Mouse (Mus musculus) forebrain, embryonic 10.5 days (tissue): ENCODE results near the gene Lag3. TPM values are rescaled to one million over a fixed set of nuclear protein-coding genes. Genes with fewer than 3 reads are reported as not detected.

Source experiments
- DNase-seq: peaks from one replicate; pipeline ENCODE4 v3.0.0-alpha.2; 2017; ENCODE audit warnings: low spot score; ENCODE audit errors: extremely low spot score
- H3K27ac ChIP-seq: fragments of 300-500 bp; sonication (generic); 2 replicates; pipeline ENCODE4 v1.5.1; 2016; ENCODE audit warnings: mild to moderate bottlenecking
- H3K27me3 ChIP-seq: fragments of 300-500 bp; sonication (generic); 2 replicates; pipeline ENCODE4 v1.6.1; 2016; ENCODE audit warnings: mild to moderate bottlenecking; ENCODE audit not compliant: poor library complexity, severe bottlenecking
- H3K36me3 ChIP-seq: fragments of 300-500 bp; sonication (generic); replicated peaks from 2 replicates; pipeline ENCODE4 v1.6.1; 2016; ENCODE audit warnings: mild to moderate bottlenecking, moderate library complexity
- H3K4me1 ChIP-seq: fragments of 300-500 bp; sonication (generic); 2 replicates; pipeline ENCODE4 v1.6.1; 2016
- H3K4me3 ChIP-seq: fragments of 300-500 bp; sonication (generic); 2 replicates; pipeline ENCODE4 v1.5.1; 2016; ENCODE audit warnings: mild to moderate bottlenecking, moderate library complexity
- H3K9me3 ChIP-seq: fragments of 300-500 bp; sonication (generic); 2 replicates; pipeline ENCODE4 v1.6.1; 2016; ENCODE audit warnings: mild to moderate bottlenecking, moderate library complexity
- WGBS: fragments of 180-500 bp; shearing (Covaris S2); methylation state at CpG from one replicate; pipeline ENCODE4 v1.1.7; 2016; 5-methylcytosine and 5-hydroxymethylcytosine counted together
- polyA plus RNA-seq: library from polyadenylated mRNA; unstranded; fragments of >200 nt; fragmentation: Nextera tagmentation; extraction: Ambion mirVana; gene quantifications from 2 replicates; pipeline ENCODE4 v1.2.1, GENCODE M21; 2016

Gene Lag3
- 0.76 and 0.88 TPM in 2 replicates for polyA plus RNA-seq

DNA sequence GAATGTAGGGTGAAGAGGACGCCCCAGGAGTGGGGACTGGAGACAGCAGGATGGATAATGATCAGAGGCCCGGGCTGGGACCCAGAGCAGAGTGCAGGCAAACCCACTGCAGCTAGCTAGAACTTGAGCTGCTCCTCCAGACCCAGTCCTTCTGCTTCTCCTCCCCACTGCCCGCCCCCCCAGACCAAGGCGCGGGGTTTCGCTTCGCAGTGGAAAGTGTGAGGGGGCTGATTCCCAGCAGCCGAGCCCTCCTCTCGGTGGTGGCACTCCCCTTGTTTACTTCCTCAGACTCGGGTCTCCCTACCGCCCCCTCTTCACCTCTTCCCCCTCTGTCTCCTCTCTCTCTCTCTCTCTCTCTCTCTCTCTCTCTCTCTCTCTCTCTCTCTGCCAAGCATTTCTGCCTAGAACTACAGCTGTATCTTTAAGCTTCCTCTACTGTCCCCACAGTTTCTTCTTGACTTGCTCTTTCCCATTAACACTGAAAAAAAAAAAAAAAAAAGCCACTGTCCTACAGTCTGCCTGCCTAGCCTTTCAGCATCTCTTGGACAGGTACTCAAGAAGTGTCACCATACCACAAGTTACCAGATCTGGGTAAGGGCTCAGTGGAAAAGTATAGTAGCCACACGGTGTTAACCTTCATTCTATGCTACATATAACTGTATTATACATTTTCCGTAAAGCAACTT, at the start of gene Lag3:
Gene Lag3 (minus strand): TSS at position 173 of the 686 bp plus-strand sequence.
- peak within 1 kb of the TSS; percentile 81 for H3K27ac ChIP-seq
- peaks cover 62% of the 10 kb centered on the region for H3K4me1 ChIP-seq
- H3K27me3 ChIP-seq, result peaks cover 56% of the 10 kb centered on the region
- DNase-seq, result no peak
- H3K4me3 ChIP-seq, result peak within 1 kb of the TSS; percentile 45; the same call in 1 of the 2 replicates
- 16% methylated on average over 11 of the region's 13 CpGs for WGBS
- H3K36me3 ChIP-seq, result peaks cover 31% of the 10 kb centered on the region
- H3K9me3 ChIP-seq, result no peaks in the 10 kb centered on the region

- Histone ChIP-seq H3K9me3 (no peaks in the 10 kb centered on the region), H3K27ac (no peak overlapping the region)
- WGBS, result 94% methylated on average over 12 of the region's 12 CpGs
These were observed 49.5 kb upstream of the Lag3 start for GRCm38 (mm10) chr6:124961021-124961420.

DNA sequence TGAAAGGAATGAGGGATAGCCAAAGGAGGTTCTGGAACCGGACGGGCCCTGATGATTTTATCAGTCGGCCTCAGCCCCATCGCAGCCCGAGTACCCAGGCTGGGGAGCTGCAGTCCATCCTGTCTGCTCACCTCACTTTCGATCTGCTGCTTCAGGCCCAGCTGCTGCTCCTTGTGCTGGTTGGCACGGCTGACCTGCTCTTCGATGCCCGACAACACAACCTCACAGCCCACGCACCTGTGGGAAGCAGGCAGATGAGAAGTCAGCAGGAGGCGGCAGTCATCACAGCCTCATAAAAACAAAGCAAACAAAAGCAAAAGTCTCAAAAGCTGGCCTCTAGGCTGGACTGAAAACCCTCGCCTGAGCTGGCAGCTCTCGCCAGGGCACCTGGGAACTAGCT, 48.5 kb upstream of the Lag3 start:
- 96% methylated on average over 13 of the region's 13 CpGs for WGBS
- Histone ChIP-seq H3K27me3 (no peaks in the 10 kb centered on the region), H3K4me3 (no peak overlapping the region), H3K4me1 (peaks cover 9% of the 10 kb centered on the region), H3K27ac (no peak overlapping the region), H3K9me3 (no peaks in the 10 kb centered on the region), H3K36me3 (peaks cover 80% of the 10 kb centered on the region)
- no peak for DNase-seq

More at GRCm38 (mm10) chr6:124961021-124961420, 49.5 kb upstream of the Lag3 start:
- no peaks in the 10 kb centered on the region for H3K27me3 ChIP-seq
- no peak overlapping the region for H3K4me3 ChIP-seq
- no peak for DNase-seq
- peaks cover 69% of the 10 kb centered on the region for H3K36me3 ChIP-seq
- peaks cover 16% of the 10 kb centered on the region for H3K4me1 ChIP-seq

GRCm38 (mm10) chr6:124958127-124958526, 46.6 kb upstream of the Lag3 start:
- no peak overlapping the region for H3K4me3 ChIP-seq
- no peaks in the 10 kb centered on the region for H3K4me1 ChIP-seq
- no peak for DNase-seq
- H3K9me3 ChIP-seq, result no peaks in the 10 kb centered on the region
- H3K27me3 ChIP-seq, result no peaks in the 10 kb centered on the region
- H3K36me3 ChIP-seq, result peaks cover 80% of the 10 kb centered on the region
- H3K27ac ChIP-seq, result no peak overlapping the region
- whole genome bisulfite sequencing, result 95% methylated on average over 3 of the region's 3 CpGs

- no peak overlapping the region for H3K4me3 ChIP-seq
- no peak overlapping the region for H3K27ac ChIP-seq
- DNase-seq, result no peak
- H3K27me3 ChIP-seq, result no peaks in the 10 kb centered on the region
- no peaks in the 10 kb centered on the region for H3K4me1 ChIP-seq
- peaks cover 53% of the 10 kb centered on the region for H3K36me3 ChIP-seq
- H3K9me3 ChIP-seq, result peaks cover 9% of the 10 kb centered on the region; the same call in 1 of the 2 replicates
- WGBS, result 95% methylated on average over 4 of the region's 4 CpGs
These were observed 43.7 kb upstream of the Lag3 start for GRCm38 (mm10) chr6:124955212-124955611.

- no peak overlapping the region for H3K4me3 ChIP-seq
- DNase-seq, result no peak
- no peaks in the 10 kb centered on the region for H3K27me3 ChIP-seq
- H3K36me3 ChIP-seq, result peaks cover 42% of the 10 kb centered on the region
- H3K9me3 ChIP-seq, result peaks cover 9% of the 10 kb centered on the region; the same call in 1 of the 2 replicates
- no peak overlapping the region for H3K27ac ChIP-seq
- no peaks in the 10 kb centered on the region for H3K4me1 ChIP-seq
- 82% methylated on average over 2 of the region's 2 CpGs for WGBS
These were observed 42.6 kb upstream of the Lag3 start for GRCm38 (mm10) chr6:124953991-124954715.

DNA sequence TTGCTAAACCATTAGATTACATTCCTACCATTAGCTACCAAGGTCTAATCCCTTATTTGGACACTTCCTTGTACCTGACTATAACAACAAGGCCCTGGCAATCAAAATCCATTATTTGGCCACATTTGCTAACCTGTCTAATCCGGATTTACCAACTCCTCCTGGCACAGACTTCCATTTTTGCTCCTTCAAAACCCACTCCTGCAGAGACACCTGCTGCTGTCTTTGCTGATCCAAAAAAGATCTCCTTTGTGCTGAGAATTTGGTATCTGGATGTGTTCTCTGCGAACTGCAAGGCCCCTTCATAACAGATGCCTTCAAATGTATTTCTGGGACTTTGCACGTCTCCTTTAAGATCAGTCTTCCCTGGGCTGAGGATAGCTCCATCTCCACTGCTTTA, 32.0 kb upstream of the Lag3 start:
- Histone ChIP-seq H3K27me3 (no peaks in the 10 kb centered on the region), H3K36me3 (peaks cover 17% of the 10 kb centered on the region), H3K4me3 (no peak overlapping the region), H3K9me3 (no peaks in the 10 kb centered on the region), H3K27ac (no peak overlapping the region), H3K4me1 (no peaks in the 10 kb centered on the region)
- WGBS, result 87% methylated on average over 3 of the region's 3 CpGs
- no peak for DNase-seq

DNA sequence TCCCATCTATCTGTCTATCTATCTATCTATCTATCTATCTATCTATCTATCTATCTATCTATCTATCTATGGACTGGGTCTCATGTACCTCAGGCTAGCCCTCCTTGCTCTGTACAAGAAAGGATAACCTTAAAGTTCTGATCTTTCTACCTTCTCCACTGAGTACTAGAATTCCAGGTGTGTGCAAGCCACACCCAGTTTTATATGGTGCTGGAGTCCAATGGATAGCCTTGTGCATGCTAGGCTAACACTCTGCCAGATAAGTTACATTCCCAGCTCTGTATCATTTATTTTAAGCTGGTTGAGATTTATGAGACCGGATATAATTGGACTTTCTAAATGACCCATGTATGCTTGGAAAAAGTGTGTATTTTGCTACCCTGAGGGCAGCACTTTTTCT, 30.2 kb upstream of the Lag3 start:
- WGBS, result 96% methylated on average over 1 of the region's 1 CpGs
- Histone ChIP-seq H3K9me3 (no peaks in the 10 kb centered on the region), H3K4me3 (no peak overlapping the region), H3K27me3 (no peaks in the 10 kb centered on the region), H3K36me3 (peaks cover 35% of the 10 kb centered on the region), H3K4me1 (no peaks in the 10 kb centered on the region), H3K27ac (no peak overlapping the region)
- no peak for DNase-seq

GRCm38 (mm10) chr6:124938554-124938953, 27.0 kb upstream of the Lag3 start:
- Histone ChIP-seq H3K27ac (no peak overlapping the region), H3K4me3 (no peak overlapping the region), H3K36me3 (peaks cover 66% of the 10 kb centered on the region), H3K4me1 (peaks cover 7% of the 10 kb centered on the region; the same call in 1 of the 2 replicates), H3K27me3 (no peaks in the 10 kb centered on the region), H3K9me3 (no peaks in the 10 kb centered on the region)
- no peak for DNase-seq
- WGBS, result 93% methylated on average over 7 of the region's 7 CpGs

DNA sequence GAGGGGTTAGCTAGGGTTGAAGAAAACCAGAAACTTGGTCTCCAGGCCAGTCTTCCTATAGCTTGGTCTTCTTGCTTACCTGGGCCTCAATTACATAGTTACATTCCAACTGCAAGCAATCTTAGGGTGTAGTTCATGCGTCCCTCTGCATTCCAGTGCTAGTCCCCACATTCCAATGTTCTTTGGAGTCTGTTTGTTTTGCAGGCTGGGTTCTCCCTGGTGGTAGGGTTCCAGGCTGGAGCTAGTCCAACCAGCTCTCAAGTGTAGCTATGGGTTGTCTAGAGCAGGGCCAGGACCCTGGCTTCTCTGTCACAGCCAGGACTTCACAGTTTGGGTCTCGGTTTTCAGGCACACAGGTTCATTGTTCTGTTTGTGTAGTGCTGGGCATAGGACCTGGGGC, 26.0 kb upstream of the Lag3 start:
- H3K9me3 ChIP-seq, result no peaks in the 10 kb centered on the region
- H3K27ac ChIP-seq, result no peak overlapping the region
- peaks cover 77% of the 10 kb centered on the region for H3K36me3 ChIP-seq
- no peaks in the 10 kb centered on the region for H3K27me3 ChIP-seq
- DNase-seq, result no peak
- no peak overlapping the region for H3K4me3 ChIP-seq
- 90% methylated on average over 2 of the region's 2 CpGs for whole genome bisulfite sequencing
- H3K4me1 ChIP-seq, result peaks cover 12% of the 10 kb centered on the region

- Histone ChIP-seq H3K27ac (no peak overlapping the region), H3K27me3 (no peaks in the 10 kb centered on the region), H3K4me3 (no peak overlapping the region), H3K9me3 (no peaks in the 10 kb centered on the region), H3K4me1 (peaks cover 20% of the 10 kb centered on the region), H3K36me3 (peaks cover 79% of the 10 kb centered on the region)
- no peak for DNase-seq
- WGBS, result 87% methylated on average over 1 of the region's 1 CpGs
These were observed 25.2 kb upstream of the Lag3 start for GRCm38 (mm10) chr6:124936681-124937080.

DNA sequence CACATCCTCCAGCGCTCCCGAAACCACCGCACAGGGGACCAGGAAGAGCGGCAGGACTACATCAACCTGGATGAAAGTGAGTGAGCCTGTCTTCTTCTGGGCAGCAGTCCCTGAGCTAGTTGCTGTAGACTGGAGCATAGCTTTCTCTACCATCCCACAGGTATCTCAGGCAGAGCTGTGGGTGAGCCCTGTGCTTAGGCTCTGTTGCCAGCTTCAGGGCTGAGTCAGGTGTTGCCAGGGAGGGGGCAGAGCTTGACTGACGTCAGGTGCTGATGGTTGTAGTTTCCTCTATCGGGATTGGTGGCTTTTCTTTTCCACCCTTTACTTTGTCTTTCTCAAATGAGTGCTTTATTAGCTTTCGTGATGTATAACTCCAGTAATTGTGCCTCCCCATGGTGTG, 23.2 kb upstream of the Lag3 start:
- WGBS, result 94% methylated on average over 7 of the region's 7 CpGs
- Histone ChIP-seq H3K4me1 (peaks cover 34% of the 10 kb centered on the region), H3K27me3 (no peaks in the 10 kb centered on the region), H3K9me3 (no peaks in the 10 kb centered on the region), H3K4me3 (no peak overlapping the region; the same call in 1 of the 2 replicates), H3K27ac (no peak overlapping the region), H3K36me3 (peaks cover 74% of the 10 kb centered on the region)
- DNase-seq, result no peak

DNA sequence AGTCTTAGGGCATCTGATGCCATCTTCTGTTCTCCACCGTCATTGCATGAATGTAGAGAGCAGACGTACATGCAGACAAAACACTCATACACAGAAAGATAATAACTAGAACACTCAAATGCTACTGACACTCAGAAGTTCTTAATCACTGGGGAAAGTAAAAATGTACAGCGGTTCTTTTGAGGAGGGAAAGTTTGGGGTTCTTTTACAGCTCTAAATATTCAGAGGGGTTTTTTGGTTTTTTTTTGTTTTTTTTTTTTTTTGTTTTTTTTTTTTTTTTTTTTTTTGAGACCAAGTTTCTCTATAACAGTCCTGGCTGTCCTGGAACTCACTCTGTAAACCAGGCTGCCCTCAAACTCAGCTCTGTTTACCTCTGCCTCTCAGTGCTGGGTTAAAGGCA, 21.6 kb upstream of the Lag3 start:
- Histone ChIP-seq H3K27me3 (no peaks in the 10 kb centered on the region), H3K4me1 (peaks cover 40% of the 10 kb centered on the region), H3K27ac (no peak overlapping the region), H3K36me3 (peaks cover 58% of the 10 kb centered on the region), H3K4me3 (peak overlapping the region; percentile 95; the same call in 1 of the 2 replicates), H3K9me3 (no peaks in the 10 kb centered on the region)
- DNase-seq, result no peak
- WGBS, result 93% methylated on average over 3 of the region's 3 CpGs
